ENCODE assay signal across 36 mouse cellular contexts in the genomic region with DNA sequence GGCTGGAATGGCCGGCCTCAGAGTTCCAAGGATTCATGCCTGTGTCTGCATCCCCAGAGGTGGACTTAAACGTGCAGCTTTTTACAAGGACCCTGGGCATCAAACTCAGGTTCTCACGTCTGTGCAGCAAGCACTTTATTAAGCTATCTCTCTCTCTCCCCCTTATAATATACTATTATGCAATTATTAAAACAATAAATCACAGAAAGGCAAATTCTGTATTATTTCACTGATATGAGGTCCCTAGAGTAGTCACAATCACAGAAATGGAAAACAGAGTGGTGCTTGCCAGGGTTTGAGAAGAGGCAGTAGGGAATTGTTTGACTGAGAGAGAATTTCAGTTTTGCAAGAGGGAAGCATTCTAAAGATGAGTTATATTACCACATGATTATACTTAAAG. TPM values are rescaled to one million over a fixed set of nuclear protein-coding genes. Genes with fewer than 3 reads are reported as not detected.
A peak's percentile ranks its signal among the peaks of the same experiment; 100 is the strongest.
DNase-seq lines count a peak whose midpoint lies in the region; ATAC-seq and TF ChIP-seq lines count a peak whose summit lies in the region.
"Had no signal": no experiment of that assay in that cellular context is flagged by ENCODE, and none has a peak within 500 bp of the region (broad histone marks: within the 10 kb centered on the region; RNA-seq: fewer than 3 reads in every experiment).

No protein-coding gene starts in this region.

- no peak overlapping the region for H3K4me3 ChIP-seq in heart, embryonic 13.5 days
- no peak overlapping the region for H3K4me3 ChIP-seq in embryonic facial prominence, embryonic 14.5 days (ENCODE audit: low read depth, low read length)
- H3K4me3 ChIP-seq in limb, embryonic 14.5 days (replicated peaks; ENCODE audit: low read length) = no peak overlapping the region
- H3K4me3 ChIP-seq: forebrain, embryonic 10.5 days; forebrain, embryonic 15.5 days; hindbrain, embryonic 13.5 days; neural tube, embryonic 12.5 days had no signal

- TF ChIP-seq POLR2A in limb, embryonic 14.5 days (IDR thresholded peaks at IDR 0.05; ENCODE audit: borderline replicate concordance, extremely low read depth, insufficient read depth, insufficient read length) = no peak

- WGBS in heart, embryonic 13.5 days = 66% methylated on average over 3 of the region's 3 CpGs
- 34% methylated on average over 3 of the region's 3 CpGs for WGBS in embryonic facial prominence, embryonic 14.5 days
- WGBS in limb, embryonic 14.5 days = 14% methylated on average over 3 of the region's 3 CpGs

- H3K4me1 ChIP-seq in heart, embryonic 13.5 days = peaks cover 11% of the 10 kb centered on the region
- H3K4me1 ChIP-seq in embryonic facial prominence, embryonic 14.5 days (ENCODE audit: control insufficient read depth, insufficient read depth, low read length) = peaks cover 21% of the 10 kb centered on the region
- peaks cover 39% of the 10 kb centered on the region for H3K4me1 ChIP-seq in limb, embryonic 14.5 days (ENCODE audit: control insufficient read depth, insufficient read depth, low read length)

- no peak overlapping the region for H3K9ac ChIP-seq in heart, embryonic 13.5 days
- no peak overlapping the region for H3K9ac ChIP-seq in embryonic facial prominence, embryonic 14.5 days (ENCODE audit: low read depth, low read length)
- H3K9ac ChIP-seq in limb, embryonic 14.5 days (ENCODE audit: low read depth, low read length, severe bottlenecking) = no peak overlapping the region
- H3K9ac ChIP-seq: forebrain, embryonic 15.5 days; hindbrain, embryonic 13.5 days; liver, embryonic 14.5 days; neural tube, embryonic 12.5 days had no signal

- H3K4me2 ChIP-seq in heart, embryonic 13.5 days = no peak overlapping the region
- H3K4me2 ChIP-seq in embryonic facial prominence, embryonic 14.5 days (ENCODE audit: low read depth, low read length) = no peak overlapping the region
- H3K4me2 ChIP-seq in limb, embryonic 14.5 days (replicated peaks; ENCODE audit: low read depth, low read length, severe bottlenecking) = no peak overlapping the region
- H3K4me2 ChIP-seq: forebrain, embryonic 15.5 days; hindbrain, embryonic 13.5 days; neural tube, embryonic 12.5 days had no signal

- H3K27ac ChIP-seq in heart, embryonic 13.5 days (replicated peaks) = peak overlapping the region; percentile 66; the same call in 1 of the 2 replicates
- no peak overlapping the region; the same call in 1 of the 2 replicates for H3K27ac ChIP-seq in embryonic facial prominence, embryonic 14.5 days (replicated peaks; ENCODE audit: low read depth, low read length)
- H3K27ac ChIP-seq in limb, embryonic 14.5 days (replicated peaks; ENCODE audit: low read depth, low read length) = peak overlapping the region; percentile 33; the same call in 1 of the 2 replicates
- H3K27ac ChIP-seq: forebrain, embryonic 15.5 days; kidney, postnatal 0 days; liver, embryonic 14.5 days; macrophage; neural tube, embryonic 12.5 days had no signal

- H3K9me3 ChIP-seq in heart, embryonic 13.5 days = no peaks in the 10 kb centered on the region
- no peaks in the 10 kb centered on the region for H3K9me3 ChIP-seq in embryonic facial prominence, embryonic 14.5 days (ENCODE audit: control insufficient read depth, low read length)
- no peaks in the 10 kb centered on the region for H3K9me3 ChIP-seq in limb, embryonic 14.5 days (ENCODE audit: control insufficient read depth, low read length)
- H3K9me3 ChIP-seq: forebrain, embryonic 10.5 days; forebrain, embryonic 15.5 days; hindbrain, embryonic 13.5 days; neural tube, embryonic 12.5 days had no signal

- ATAC-seq in heart, embryonic 13.5 days (ENCODE audit: extremely low read depth, insufficient number of reproducible peaks, low FRiP score, low TSS enrichment) = no peak
- ATAC-seq in embryonic facial prominence, embryonic 14.5 days (ENCODE audit: low read depth) = no peak
- no peak for ATAC-seq in limb, embryonic 14.5 days (ENCODE audit: low FRiP score, low read depth)
- no peak for ATAC-seq in granulocyte monocyte progenitor cell, adult 5-6 weeks (replicated peaks; ENCODE audit: poor library complexity, severe bottlenecking)
- ATAC-seq: forebrain, embryonic 15.5 days; intestine, embryonic 16.5 days had no signal

- H3K36me3 ChIP-seq in heart, embryonic 13.5 days = no peaks in the 10 kb centered on the region
- H3K36me3 ChIP-seq in embryonic facial prominence, embryonic 14.5 days (ENCODE audit: control insufficient read depth, insufficient read depth, low read length) = no peaks in the 10 kb centered on the region
- no peaks in the 10 kb centered on the region for H3K36me3 ChIP-seq in limb, embryonic 14.5 days (ENCODE audit: control insufficient read depth, insufficient read depth, low read length)
- H3K36me3 ChIP-seq: forebrain, embryonic 10.5 days; forebrain, embryonic 15.5 days; hindbrain, embryonic 13.5 days; neural tube, embryonic 12.5 days had no signal

- no peaks in the 10 kb centered on the region for H3K27me3 ChIP-seq in heart, embryonic 13.5 days (replicated peaks)
- H3K27me3 ChIP-seq in embryonic facial prominence, embryonic 14.5 days (replicated peaks; ENCODE audit: control insufficient read depth, insufficient read depth, low read length) = no peaks in the 10 kb centered on the region
- H3K27me3 ChIP-seq in limb, embryonic 14.5 days (ENCODE audit: control insufficient read depth, insufficient read depth, low read length) = no peaks in the 10 kb centered on the region
- H3K27me3 ChIP-seq: CH12.LX; forebrain, embryonic 15.5 days; neural tube, embryonic 12.5 days had no signal

- DNase-seq in heart, postnatal 4 days = no peak
- peak; percentile 44 for DNase-seq in NIH3T3 (ENCODE audit: low read depth)
- peak; percentile 33 for DNase-seq in embryonic facial prominence, embryonic 14.5 days (ENCODE audit: low spot score)
- DNase-seq in limb, embryonic 14.5 days (ENCODE audit: low spot score) = no peak
- DNase-seq in spleen, adult 18-20 months = no peak
- no peak for DNase-seq in retina, embryonic 14.5 days (ENCODE audit: low spot score)
- DNase-seq: adrenal gland, adult 8-10 months; cerebellum, adult 8-10 months; cerebellum, postnatal 36 days; heart, postnatal 36 days; kidney, adult 8-10 months; kidney, postnatal 4 days; lung, adult 2 months; lung, postnatal 10 days; midbrain, embryonic 14.5 days had no signal

RNA-seq across cellular contexts. Expression of gene Gm1113, which starts 11.1 kb away (rescaled TPM):
- polyA plus RNA-seq in heart, embryonic 13.5 days (2015; fragmentation: Nextera tagmentation; extraction: Ambion mirVana) = not detected in 2 replicates
- not detected for total RNA-seq in heart, postnatal 4 days (2021)
- polyA plus RNA-seq in embryonic facial prominence, embryonic 14.5 days (2014; fragmentation: Nextera tagmentation; extraction: Ambion mirVana) = not detected in 2 replicates
- polyA plus RNA-seq in limb, embryonic 14.5 days (2012; rRNA removed) = not detected in 2 replicates
- polyA plus RNA-seq in limb, embryonic 14.5 days (2014; fragmentation: Nextera tagmentation; extraction: Ambion mirVana) = not detected in 2 replicates
- not detected in 2 replicates for total RNA-seq in granulocyte monocyte progenitor cell, adult 5-6 weeks (2014; fragmentation: Nextera tagmentation)
- total RNA-seq in granulocyte monocyte progenitor cell, adult 5-6 weeks (2017) = not detected in 2 replicates
- total RNA-seq: adrenal gland, adult 8-10 months; CH12.LX; ES-E14; gastrocnemius, adult 8-10 months; gastrocnemius, postnatal 4 days; heart, postnatal 36 days; layer of hippocampus, adult 8-10 months; left cerebral cortex, postnatal 10 days; megakaryocyte-erythroid progenitor cell, adult 5-6 weeks had no signal
- polyA plus RNA-seq: forebrain, embryonic 10.5 days; forebrain, embryonic 15.5 days; heart, embryonic 16.5 days; hindbrain, embryonic 13.5 days; intestine, embryonic 16.5 days; kidney, postnatal 0 days; limb, embryonic 11.5 days; liver, embryonic 14.5 days; lung, adult 2 months; macrophage; midbrain, embryonic 14.5 days; neural tube, embryonic 12.5 days; spleen, adult 2 months; testis, adult 2 months had no signal

RNA-seq across cellular contexts. Expression of gene Ddx25, which starts 29.2 kb away (rescaled TPM):
- polyA plus RNA-seq in heart, embryonic 13.5 days (2015; fragmentation: Nextera tagmentation; extraction: Ambion mirVana) = 1.4 and 1.5 TPM in 2 replicates
- under 1 TPM; 0.05 to 0.07 TPM for total RNA-seq in heart, postnatal 4 days (2021)
- polyA plus RNA-seq in embryonic facial prominence, embryonic 14.5 days (2014; fragmentation: Nextera tagmentation; extraction: Ambion mirVana) = 3.7 and 4.9 TPM in 2 replicates
- polyA plus RNA-seq in limb, embryonic 14.5 days (2012; rRNA removed) = 1.9 and 2.3 TPM in 2 replicates
- 3.0 TPM in 2 replicates for polyA plus RNA-seq in limb, embryonic 14.5 days (2014; fragmentation: Nextera tagmentation; extraction: Ambion mirVana)
- 0.19 TPM in 1 of 2 replicates, not detected in the other for total RNA-seq in granulocyte monocyte progenitor cell, adult 5-6 weeks (2014; fragmentation: Nextera tagmentation)
- total RNA-seq in granulocyte monocyte progenitor cell, adult 5-6 weeks (2017) = not detected in 2 replicates
- total RNA-seq: gastrocnemius, adult 8-10 months; heart, postnatal 36 days; megakaryocyte-erythroid progenitor cell, adult 5-6 weeks had no signal
- polyA plus RNA-seq: macrophage had no signal

RNA-seq across cellular contexts. Expression of gene Pus3, which starts 29.3 kb away (rescaled TPM):
- polyA plus RNA-seq in heart, embryonic 13.5 days (2015; fragmentation: Nextera tagmentation; extraction: Ambion mirVana) = 12.0 and 13.6 TPM in 2 replicates
- 1 to 10 TPM; 8.9 to 9.3 TPM for total RNA-seq in heart, postnatal 4 days (2021)
- polyA plus RNA-seq in embryonic facial prominence, embryonic 14.5 days (2014; fragmentation: Nextera tagmentation; extraction: Ambion mirVana) = 18.0 and 20.2 TPM in 2 replicates
- 13.1 and 20.8 TPM in 2 replicates for polyA plus RNA-seq in limb, embryonic 14.5 days (2012; rRNA removed)
- polyA plus RNA-seq in limb, embryonic 14.5 days (2014; fragmentation: Nextera tagmentation; extraction: Ambion mirVana) = 18.2 and 21.7 TPM in 2 replicates
- 25.4 and 33.5 TPM in 2 replicates for total RNA-seq in granulocyte monocyte progenitor cell, adult 5-6 weeks (2014; fragmentation: Nextera tagmentation)
- total RNA-seq in granulocyte monocyte progenitor cell, adult 5-6 weeks (2017) = 21.9 and 31.7 TPM in 2 replicates

RNA-seq across cellular contexts. Expression of gene Pate2, which starts 40.9 kb away (rescaled TPM):
- 0.20 and 0.39 TPM in 2 replicates for polyA plus RNA-seq in heart, embryonic 13.5 days (2015; fragmentation: Nextera tagmentation; extraction: Ambion mirVana)
- under 1 TPM; 0.14 to 0.32 TPM for total RNA-seq in heart, postnatal 4 days (2021)
- 0.24 and 0.61 TPM in 2 replicates for polyA plus RNA-seq in embryonic facial prominence, embryonic 14.5 days (2014; fragmentation: Nextera tagmentation; extraction: Ambion mirVana)
- polyA plus RNA-seq in limb, embryonic 14.5 days (2012; rRNA removed) = 0.53 and 0.97 TPM in 2 replicates
- polyA plus RNA-seq in limb, embryonic 14.5 days (2014; fragmentation: Nextera tagmentation; extraction: Ambion mirVana) = 0.37 and 0.55 TPM in 2 replicates
- total RNA-seq in granulocyte monocyte progenitor cell, adult 5-6 weeks (2014; fragmentation: Nextera tagmentation) = not detected in 2 replicates
- 0.17 TPM in 1 of 2 replicates, not detected in the other for total RNA-seq in granulocyte monocyte progenitor cell, adult 5-6 weeks (2017)
- total RNA-seq: gastrocnemius, adult 8-10 months; heart, postnatal 36 days had no signal
- polyA plus RNA-seq: lung, adult 2 months; macrophage had no signal

RNA-seq across cellular contexts. Expression of gene Hyls1, which starts 41.1 kb away (rescaled TPM):
- 11.5 and 13.2 TPM in 2 replicates for polyA plus RNA-seq in heart, embryonic 13.5 days (2015; fragmentation: Nextera tagmentation; extraction: Ambion mirVana)
- 1 to 10 TPM; 7.1 to 7.6 TPM for total RNA-seq in heart, postnatal 4 days (2021)
- polyA plus RNA-seq in embryonic facial prominence, embryonic 14.5 days (2014; fragmentation: Nextera tagmentation; extraction: Ambion mirVana) = 17.4 and 18.4 TPM in 2 replicates
- 8.1 and 10.8 TPM in 2 replicates for polyA plus RNA-seq in limb, embryonic 14.5 days (2012; rRNA removed)
- polyA plus RNA-seq in limb, embryonic 14.5 days (2014; fragmentation: Nextera tagmentation; extraction: Ambion mirVana) = 15.4 and 15.8 TPM in 2 replicates
- total RNA-seq in granulocyte monocyte progenitor cell, adult 5-6 weeks (2014; fragmentation: Nextera tagmentation) = 4.2 and 4.3 TPM in 2 replicates
- 7.6 and 13.3 TPM in 2 replicates for total RNA-seq in granulocyte monocyte progenitor cell, adult 5-6 weeks (2017)

Comparison
In these comparisons a context has a peak if more than half of its experiments do, and no peak if none do; other contexts are left out.
1. DNase-seq: peak in NIH3T3 (single experiment) and embryonic facial prominence, embryonic 14.5 days (single experiment); none in heart, postnatal 4 days (single experiment), limb, embryonic 14.5 days (single experiment), spleen, adult 18-20 months (0 of 2) and retina, embryonic 14.5 days (single experiment).